Mouse (Mus musculus): Measurements from ENCODE around the gene Rrad. TPM values are rescaled to one million over a fixed set of nuclear protein-coding genes. Genes with fewer than 3 reads are reported as not detected.

Gene Rrad
- total RNA-seq, 2 experiments from 2014 or later = 0.89 to 2.0 TPM

DNA sequence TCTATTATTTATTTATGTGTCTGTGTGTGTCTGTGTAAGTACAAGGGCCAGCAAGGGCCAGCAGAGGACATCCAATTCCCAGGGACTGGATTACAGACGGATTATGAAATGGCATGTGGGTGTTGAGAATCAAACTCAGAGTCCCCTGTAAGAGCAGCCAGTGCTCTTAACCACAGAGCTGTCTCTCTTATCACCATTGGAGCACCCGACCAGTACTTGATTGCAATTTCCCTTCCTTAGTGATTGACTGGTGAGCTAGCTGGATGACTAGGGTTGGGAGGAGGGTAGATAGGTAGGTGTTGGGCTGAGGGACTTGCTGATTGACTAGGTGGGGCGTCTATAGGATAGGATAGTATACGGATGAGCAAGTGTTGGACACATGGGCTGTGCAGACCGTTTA, 10.4 kb downstream of the Rrad start:
- no peak for DNase-seq (ENCODE audit: low spot score in 2 of 2)

DNA sequence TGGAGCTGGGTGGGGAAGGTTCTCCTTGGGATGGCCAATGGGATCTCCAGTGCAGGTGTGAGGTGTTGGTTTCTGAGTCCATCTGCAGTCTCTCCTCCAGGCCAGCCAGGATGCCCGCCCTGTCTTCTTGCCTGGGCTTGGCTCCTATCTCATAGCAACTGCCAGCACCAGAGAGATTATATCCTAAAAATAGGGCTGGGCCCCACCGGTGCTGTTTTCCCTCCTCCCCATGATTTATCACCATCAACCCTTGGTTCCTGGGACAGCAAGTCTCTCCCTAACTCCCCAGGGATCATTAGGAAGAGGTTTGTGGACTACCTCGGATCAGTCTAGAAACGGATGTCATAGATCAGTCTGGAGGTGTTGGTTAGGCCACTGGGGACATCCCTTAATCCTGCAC, 18.0 kb downstream of the Rrad start:
- no peak for DNase-seq (ENCODE audit: low spot score in 2 of 2)

DNA sequence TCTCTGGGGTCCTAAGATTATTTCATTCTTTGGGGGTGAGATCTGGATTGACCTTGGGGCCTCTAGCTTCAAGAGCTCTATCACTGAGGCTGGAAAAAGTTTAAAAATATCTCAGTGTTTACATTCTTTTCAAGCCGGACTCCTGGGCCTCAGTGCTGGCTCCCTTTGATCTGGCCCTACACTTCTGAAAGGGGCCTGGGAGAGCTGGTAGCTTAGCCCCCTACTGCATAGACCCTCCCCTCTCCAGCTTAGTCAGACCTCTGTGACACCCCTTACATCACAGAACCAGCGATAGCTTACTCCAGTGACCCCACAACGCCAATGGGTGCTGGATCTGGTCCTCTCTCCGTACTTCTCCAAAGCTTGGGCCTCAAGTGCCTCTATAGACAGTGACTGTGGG, 19.5 kb downstream of the Rrad start:
- no peak for DNase-seq (ENCODE audit: low spot score in 2 of 2)

DNA sequence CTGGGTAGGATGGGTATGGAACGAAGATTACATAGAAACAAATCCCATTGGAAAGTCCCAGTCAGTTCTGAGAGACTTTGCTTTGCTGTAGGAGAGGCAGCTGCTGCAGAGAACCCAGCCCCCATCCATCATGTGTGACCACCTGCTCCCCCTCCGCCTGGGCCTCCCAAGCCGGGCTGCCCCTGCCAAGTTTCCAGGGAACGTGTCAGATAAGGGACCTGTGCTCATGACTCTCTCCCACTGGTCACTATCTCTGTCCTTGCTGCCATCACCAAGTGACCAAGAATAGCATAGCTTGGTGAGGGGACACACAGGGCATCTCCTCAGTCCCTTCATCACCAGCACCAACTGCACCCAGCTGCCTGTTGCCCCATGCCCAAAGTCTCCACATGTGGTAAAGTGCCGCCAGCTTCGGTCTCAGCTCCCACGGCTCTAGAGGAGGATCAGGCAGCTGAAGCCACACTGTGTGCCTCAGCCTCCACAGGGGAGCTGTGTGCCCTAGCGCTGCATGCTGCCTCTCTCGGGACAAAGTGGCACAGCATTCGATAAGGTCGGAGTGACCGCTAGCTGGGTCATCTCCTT, 20.9 kb downstream of the Rrad start:
- DNase-seq (ENCODE audit: low spot score in 2 of 2) = no peak

DNA sequence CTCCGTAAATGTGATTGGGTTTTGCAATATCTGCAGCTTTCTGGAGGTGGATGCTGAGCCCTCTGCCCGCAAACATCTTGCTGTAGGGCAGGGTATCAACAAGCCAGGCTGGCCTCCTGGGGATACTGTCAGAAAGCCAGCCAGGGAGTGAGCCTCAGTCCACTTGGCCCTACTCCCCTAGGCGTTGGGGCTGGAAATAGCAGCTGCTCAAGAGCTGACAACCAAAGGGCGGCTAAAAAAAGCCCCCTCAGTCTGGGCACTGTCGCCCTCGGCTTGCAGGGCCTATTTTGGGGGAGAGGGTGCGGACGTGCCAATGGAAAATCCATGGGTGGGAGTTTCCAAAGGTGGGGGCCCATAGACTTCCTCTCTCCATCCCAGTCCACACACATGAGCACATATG, 21.9 kb downstream of the Rrad start:
- DNase-seq (ENCODE audit: low spot score in 2 of 2) = no peak

DNA sequence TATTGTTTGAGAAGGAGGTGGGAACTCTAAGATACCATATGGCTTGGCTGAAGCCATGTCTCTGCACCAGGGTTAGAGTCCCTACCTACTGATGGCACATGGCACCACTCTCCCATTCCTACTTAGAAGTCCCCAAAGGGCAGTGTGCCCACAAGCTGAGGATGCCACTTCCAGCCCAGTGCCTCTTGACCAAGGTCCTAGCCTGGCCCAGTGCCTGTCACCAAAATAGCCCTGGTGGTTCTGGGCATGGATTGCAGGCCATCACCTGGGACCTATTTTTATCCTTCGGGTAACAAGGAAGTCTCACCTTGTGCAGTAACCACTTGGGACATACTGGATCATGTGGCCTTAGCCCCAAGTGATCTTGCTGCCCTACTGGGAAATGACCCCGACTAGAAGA, 23.2 kb downstream of the Rrad start:
- DNase-seq (ENCODE audit: low spot score in 2 of 2) = no peak

DNA sequence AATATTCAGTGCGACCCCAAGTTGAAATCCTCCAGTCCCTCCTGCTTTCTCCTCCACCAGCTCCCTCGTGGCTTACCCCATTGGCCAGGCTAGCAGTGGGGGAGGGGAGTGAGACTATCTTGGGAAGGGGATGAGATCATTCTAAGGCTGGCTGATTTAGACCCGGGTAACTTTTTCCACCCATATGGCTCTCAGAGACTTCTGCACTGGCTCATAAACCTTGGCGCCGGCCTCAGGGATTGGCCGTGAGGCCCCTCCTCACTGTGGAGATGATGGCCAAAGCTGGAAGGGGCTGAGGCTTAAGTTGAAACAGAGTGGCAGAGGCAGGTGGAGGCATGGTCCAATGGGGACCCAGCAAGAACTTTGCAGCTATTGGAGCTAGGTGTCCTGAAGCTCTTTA, 24.8 kb downstream of the Rrad start:
- DNase-seq (ENCODE audit: low spot score in 2 of 2) = no peak

DNA sequence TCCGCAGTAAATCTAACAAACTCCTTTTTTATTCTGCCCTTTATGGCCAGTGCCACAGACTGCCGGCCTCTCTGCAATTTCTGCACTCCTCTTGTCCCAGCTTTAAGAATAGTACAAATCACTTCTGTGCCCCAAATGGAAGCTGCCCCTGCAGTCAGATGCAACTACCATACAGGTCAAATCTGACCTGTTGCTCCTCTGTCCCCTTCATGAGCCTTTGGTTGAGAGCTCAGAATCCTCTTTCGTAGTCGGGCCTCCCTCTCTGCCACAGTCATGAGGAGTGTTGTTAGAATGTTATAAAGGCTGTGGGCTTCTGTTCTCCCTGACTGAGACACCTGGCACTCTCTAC, 27.9 kb downstream of the Rrad start:
- DNase-seq (ENCODE audit: low spot score in 2 of 2) = no peak

DNA sequence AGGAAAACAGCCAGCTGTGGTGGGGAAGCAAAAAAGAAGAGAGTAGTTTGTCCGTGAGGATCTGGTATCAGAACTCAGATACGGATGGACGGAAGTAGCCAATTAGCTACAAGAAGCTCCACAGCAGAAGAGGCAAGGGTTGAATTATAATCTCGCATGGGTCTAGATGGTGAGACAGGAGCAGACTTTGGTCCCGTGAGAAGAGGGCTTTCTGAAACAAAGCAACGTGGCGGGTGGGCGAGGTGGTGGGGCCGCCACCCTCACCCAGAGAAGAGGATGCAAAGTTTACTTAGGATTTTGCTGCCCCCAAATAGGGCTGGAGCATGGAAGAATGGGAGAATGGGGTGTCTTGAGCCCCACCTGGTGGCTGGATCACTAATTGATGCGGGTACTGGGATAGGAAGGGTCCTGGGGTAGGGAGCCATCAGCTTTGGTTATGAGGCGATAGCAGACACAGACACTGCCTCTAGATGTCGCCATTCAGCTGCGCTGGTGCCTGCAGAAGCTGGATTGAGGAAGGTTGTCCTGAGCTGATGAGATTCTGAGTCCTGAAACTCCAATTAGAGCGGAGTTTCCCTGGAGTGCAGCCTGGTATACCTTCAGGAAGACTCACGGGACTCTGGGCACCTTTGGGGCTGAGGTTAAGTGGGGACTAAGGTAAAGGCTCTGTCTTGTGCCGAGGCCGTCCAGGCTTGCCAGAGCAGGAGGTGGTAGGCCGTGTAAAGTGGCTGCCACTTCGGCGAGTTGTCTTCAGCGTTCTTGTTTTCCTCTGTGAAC, 28.5 kb downstream of the Rrad start:
- DNase-seq (ENCODE audit: low spot score in 2 of 2) = peak; percentile 80 to 90

DNA sequence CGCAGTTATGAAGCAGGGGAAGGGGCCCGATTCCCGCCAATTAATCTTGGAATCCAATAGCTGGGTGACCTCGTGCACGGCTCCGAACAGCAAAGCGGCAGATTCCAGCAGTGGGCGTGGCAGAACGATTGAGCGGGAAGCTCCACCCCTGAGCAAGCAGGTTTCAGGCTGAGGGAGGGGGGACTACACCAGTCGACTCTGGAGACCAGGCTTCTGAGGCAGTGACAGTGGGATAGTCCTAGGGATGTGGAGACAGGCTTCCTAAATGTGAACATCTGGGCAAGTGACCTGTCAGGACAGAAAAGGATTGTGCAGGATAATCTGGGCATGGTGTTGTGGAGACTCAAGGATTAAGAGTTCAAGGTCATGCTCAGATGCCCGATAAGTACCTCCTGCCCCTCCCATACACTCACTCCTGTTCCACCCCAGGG, 29.2 kb downstream of the Rrad start:
- DNase-seq (ENCODE audit: low spot score in 2 of 2) = no peak

DNA sequence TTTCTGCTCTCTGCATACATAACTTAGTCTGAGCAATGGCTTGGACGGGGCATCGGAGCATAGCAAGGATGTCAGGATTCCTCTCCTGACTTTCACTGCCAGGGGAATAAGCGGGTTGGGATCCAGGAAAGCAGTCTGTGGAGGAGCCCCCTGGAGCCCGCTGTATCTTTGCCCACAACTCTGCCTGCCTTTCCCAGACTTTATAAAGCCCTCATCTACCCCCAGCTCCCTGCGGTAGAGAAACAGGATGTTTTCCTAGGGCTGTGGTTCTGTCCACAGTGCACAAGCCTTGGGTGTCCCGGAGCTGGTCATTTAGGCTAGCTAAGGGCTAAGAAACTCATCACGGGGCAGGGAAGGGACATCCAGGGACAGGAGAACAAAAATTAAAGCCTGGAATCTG, 29.7 kb downstream of the Rrad start:
- DNase-seq (ENCODE audit: low spot score in 2 of 2) = no peak

DNA sequence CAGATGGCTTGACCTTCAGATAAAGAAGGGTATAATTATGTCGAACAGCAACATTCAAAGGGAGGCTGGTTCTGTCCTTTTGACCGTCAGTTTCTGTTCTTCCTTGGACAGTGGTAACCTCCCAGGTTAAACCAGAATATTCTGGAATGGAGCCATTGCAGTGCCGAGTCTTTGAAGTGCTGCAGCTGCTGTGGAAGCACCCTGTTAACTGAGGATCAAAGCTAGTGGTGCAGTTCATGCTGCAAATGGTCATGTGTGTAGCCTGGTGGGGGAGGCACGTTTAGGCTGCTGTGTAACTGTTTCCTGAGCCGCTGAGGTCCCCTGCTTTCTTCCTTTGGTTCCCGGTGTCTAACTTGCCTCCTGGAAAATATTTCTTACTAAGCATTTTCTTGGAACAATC, 32.6 kb downstream of the Rrad start:
- DNase-seq (ENCODE audit: low spot score in 2 of 2) = no peak

DNA sequence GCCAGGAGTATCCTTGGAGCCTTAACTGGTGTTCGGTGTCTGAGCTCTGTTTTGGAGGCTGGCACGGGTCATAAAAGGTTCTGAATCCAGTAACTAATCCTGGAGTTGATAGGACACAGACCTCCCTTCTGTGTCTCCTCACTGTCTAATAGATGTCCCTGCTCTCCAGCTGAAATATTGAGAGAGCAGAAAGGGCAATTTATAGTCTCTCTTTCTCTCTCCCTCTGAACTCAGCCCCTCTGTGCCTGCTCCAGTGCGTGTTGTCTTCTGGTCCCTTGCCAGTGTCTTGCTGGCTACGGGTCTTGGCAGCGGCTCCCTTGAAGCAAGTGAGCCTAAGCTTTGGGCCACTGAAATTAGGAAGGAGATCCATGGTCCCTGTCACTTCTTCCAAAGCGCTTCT, 33.5 kb downstream of the Rrad start:
- DNase-seq (ENCODE audit: low spot score in 2 of 2) = no peak

DNA sequence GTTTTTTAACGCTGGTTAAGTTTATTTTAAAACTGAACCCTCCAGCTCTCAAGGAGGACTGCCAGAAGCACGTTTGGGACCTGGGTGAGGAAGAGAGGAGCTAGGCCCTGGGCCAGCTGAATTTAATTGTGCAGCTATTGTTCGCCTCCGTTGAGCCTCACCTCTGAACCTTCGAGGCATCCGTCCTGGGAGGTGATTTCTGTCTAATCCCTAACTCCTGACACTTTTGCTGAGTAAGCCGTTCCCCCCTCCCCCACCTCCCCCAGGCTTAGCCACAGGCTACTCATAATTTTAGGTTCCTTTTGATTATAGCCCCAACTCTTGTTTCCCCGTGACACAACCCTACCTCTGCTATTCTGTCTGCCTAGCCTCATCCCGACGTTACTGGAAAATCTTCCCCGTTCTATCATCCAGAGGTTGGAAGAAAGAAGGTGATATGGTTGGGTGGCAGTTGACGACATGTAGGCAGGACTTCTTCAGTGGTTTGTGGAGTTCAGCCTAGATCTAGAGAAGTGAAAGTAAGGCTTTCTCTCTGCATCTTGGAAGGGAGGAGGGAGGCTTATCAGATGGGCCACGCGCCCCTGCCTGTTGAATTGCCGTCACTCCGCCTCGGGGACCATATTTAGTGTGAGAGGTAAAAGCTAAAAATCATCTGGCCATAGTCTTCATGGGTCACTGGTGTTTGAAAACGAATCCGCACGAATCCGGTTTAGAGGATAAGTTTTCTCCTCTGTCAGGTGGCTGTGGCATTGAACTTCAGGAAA, 35.2 kb downstream of the Rrad start:
- DNase-seq (ENCODE audit: low spot score in 2 of 2) = no peak

DNA sequence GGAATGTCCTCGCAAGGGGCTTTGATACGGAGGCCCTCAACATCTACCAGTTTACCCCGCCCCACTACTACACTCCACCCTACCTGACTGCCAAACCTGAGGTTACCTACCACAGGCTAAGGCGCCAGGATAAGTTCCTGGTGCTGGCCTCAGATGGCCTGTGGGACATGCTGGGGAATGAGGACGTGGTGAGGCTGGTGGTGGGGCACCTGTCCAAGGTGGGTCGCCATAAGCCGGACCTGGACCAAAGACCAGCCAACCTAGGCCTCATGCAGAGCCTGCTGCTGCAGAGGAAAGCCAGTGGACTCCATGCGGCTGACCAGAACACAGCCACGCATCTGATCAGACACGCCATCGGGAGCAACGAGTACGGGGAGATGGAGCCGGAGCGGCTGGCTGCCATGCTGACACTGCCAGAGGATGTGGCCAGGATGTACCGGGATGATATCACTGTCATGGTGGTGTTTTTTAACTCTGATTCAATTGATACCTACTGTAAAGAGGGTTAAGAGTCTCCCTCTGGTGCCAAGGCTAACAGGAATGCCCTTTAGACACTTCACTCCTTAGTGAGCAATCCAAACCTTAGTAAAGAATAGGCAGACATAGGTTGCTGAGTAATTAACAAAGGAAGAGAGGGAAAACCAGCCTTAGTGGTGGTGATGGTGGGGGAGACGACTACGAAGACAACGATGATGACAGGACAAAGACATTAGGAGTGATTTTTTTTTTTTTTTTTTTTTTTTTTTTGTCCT, 36.3 kb downstream of the Rrad start:
- DNase-seq (ENCODE audit: low spot score in 2 of 2) = no peak

DNA sequence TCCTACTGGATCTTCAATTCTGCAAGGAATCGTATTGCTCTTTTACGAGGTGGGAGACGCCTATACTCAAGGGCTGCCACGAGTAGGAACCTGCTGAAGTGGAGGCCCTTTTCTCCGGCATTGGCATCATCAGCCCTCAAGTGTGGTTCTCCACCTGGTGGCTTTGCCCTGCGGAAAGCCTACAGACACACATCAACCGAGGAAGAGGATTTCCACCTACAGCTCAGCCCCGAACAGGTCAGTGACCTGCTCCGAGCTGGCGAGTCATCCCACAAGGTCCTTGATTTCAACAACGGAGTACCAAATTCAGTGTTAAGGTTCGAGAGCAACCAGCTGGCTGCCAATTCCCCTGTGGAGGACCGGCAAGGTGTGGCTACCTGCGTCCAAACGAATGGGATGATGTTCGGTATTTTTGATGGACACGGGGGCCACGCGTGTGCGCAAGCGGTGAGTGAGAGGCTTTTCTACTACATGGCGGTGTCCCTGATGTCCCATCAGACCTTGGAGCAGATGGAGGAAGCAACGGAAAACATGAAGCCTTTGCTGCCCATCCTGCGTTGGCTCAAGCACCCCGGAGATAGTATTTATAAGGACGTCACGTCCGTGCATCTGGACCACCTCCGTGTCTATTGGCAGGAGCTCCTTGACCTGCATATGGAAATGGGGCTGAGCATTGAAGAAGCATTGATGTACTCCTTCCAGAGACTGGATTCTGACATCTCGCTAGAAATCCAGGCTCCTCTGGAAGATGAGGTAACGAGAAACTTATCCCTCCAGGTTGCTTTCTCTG, 37.4 kb downstream of the Rrad start:
- DNase-seq (ENCODE audit: low spot score in 2 of 2) = no peak

DNA sequence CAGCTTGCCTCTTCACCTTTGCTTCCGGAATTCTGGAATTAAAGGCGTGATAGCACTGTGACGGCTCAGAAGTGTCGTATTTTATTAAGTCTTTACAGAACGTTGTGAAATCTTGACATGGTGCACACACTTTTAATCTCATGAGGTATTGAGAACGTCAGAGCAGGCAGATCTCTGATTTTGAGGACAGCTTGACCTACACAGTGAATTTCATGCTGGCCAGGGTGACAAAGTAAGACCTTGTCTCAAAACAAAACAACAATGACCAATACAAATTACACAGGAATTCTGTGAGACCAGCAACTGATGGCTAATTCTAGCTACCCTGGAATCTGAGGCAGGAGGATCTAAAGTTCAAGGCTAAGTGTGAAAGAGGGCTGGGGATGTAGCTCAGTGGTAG, 38.6 kb downstream of the Rrad start:
- no peak for DNase-seq (ENCODE audit: low spot score in 2 of 2)

DNA sequence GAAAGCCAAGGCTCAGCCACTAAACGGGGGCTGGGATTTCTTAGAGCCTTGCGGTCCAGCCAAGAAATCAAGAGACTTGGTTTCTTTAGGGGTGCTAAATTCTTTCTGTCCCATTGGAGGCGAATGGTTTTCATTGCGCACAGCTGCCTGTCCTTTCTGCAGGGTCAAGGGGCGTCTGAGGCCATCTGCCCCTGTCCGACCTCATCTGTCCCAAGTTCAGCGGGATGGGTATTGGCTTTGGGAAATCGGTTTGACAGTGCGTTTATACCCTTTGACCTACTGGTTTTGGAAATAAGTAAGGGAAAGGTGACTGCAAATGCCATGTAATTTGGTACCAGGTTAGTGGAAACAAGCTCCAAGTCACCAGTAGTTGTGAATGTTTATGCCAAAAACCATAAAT, 39.3 kb downstream of the Rrad start:
- no peak for DNase-seq (ENCODE audit: low spot score in 2 of 2)

DNA sequence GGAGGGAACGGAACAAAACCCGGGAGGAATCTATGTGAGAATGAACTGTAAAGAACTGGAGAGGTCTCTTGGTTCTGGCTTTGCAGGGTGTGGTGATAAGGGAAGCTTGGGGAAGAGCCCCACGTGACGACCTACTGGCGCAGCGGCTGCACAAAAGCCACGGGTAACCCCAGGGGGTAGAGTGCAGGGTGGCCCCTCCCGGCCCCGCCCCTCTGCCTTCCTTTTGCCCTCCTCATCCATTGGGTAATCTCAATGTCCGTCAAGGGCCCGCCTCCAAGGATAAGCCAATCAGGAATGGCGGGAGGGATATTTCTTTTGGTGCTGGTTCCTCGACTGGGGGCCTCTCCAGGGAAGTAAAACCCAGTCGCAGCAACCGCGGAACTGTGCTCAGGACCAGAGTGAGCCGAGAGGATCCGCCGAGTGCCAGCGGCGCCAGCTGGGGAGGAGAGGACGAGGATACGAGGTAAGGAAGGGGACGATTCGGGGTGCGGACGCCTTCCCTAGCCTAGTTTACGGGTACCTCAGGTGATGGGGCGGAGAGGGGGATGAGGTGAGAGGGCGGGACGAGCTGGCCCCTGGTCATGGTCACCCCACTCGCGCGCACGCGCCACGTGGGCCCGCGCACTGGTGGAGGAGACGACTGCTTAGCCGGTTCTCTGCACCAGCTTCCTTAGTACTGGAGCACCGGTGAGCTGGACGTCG, 39.8 kb downstream of the Rrad start, which contains the start of gene Pdp2:
TSS of gene Pdp2 (plus strand) at position 319 of the 702 bp plus-strand sequence.
- DNase-seq (ENCODE audit: low spot score in 2 of 2) = peak; percentile 89 to 97

DNA sequence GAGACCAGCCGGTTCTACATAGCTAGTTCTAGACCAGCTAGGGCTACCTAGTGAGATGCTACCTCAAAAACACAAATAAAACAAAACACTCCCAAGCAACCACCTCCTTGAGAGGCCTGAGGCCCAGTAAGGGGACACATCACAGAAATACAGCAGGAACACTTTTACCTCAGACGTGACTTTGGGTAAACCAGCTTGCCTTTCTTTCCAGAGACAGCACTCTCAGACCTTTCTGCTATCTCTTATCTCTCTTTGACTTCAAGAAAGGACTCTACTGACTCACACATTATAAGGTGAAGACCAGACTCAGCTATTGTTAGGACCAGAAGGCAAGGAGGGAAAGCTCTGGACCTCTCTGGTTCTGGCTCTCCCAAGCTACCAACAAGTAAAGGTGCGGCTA, 40.8 kb downstream of the Rrad start:
- no peak for DNase-seq (ENCODE audit: low spot score in 2 of 2)
